Mouse (Mus musculus): Measurements from ENCODE around the gene Hist1h2bj. TPM values are rescaled to one million over a fixed set of nuclear protein-coding genes. Genes with fewer than 3 reads are reported as not detected.

The Hist1h2bj gene
- polyA plus RNA-seq, 1 experiment from 2014 or later = 13.2 TPM

- Histone ChIP-seq H3K4me1 (replicated peaks; ENCODE audit: control insufficient read depth, insufficient read depth, low read length) (peaks cover 8% of the 10 kb centered on the region; the same call in 1 of the 2 replicates), H3K4me2 (peak overlapping the region; percentile 79), H3K27me3 (replicated peaks; ENCODE audit: control insufficient read depth, insufficient read depth, low read length) (peaks cover 51% of the 10 kb centered on the region), H3K9ac (ENCODE audit: low read depth, low read length) (no peak overlapping the region), H3K4me3 (ENCODE audit: low read depth, low read length) (peak overlapping the region; percentile 39), H3K27ac (ENCODE audit: low read depth, low read length) (no peak overlapping the region), H3K36me3 (ENCODE audit: control insufficient read depth, insufficient read depth, low read length) (no peaks in the 10 kb centered on the region), H3K9me3 (ENCODE audit: control insufficient read depth, low read length) (no peaks in the 10 kb centered on the region)
- WGBS = 11% methylated on average over 4 of the region's 4 CpGs
- DNase-seq (ENCODE audit: low spot score) (peak; percentile 25), ATAC-seq (replicated peaks; ENCODE audit: low FRiP score) (no peak)
These were observed 45.2 kb upstream of the Hist1h2bj start for GRCm38 (mm10) chr13:21997821-21998220.

- H3K4me3 ChIP-seq (ENCODE audit: low read depth, low read length) = no peak overlapping the region
- H3K27ac ChIP-seq (ENCODE audit: low read depth, low read length) = no peak overlapping the region
- H3K36me3 ChIP-seq (ENCODE audit: control insufficient read depth, insufficient read depth, low read length) = no peaks in the 10 kb centered on the region
- no peak overlapping the region for H3K9ac ChIP-seq (ENCODE audit: low read depth, low read length)
- peaks cover 57% of the 10 kb centered on the region for H3K27me3 ChIP-seq (replicated peaks; ENCODE audit: control insufficient read depth, insufficient read depth, low read length)
- H3K9me3 ChIP-seq (ENCODE audit: control insufficient read depth, low read length) = no peaks in the 10 kb centered on the region
- WGBS = 40% methylated on average over 3 of the region's 3 CpGs
- DNase-seq (ENCODE audit: low spot score) (no peak), ATAC-seq (replicated peaks; ENCODE audit: low FRiP score) (no peak)
- H3K4me1 ChIP-seq (replicated peaks; ENCODE audit: control insufficient read depth, insufficient read depth, low read length) = peaks cover 8% of the 10 kb centered on the region; the same call in 1 of the 2 replicates
- no peak overlapping the region for H3K4me2 ChIP-seq
These were observed 44.6 kb upstream of the Hist1h2bj start for GRCm38 (mm10) chr13:21998412-21998811.

- Histone ChIP-seq H3K4me2 (no peak overlapping the region), H3K9ac (ENCODE audit: low read depth, low read length) (no peak overlapping the region), H3K27ac (ENCODE audit: low read depth, low read length) (no peak overlapping the region), H3K4me1 (replicated peaks; ENCODE audit: control insufficient read depth, insufficient read depth, low read length) (peaks cover 8% of the 10 kb centered on the region; the same call in 1 of the 2 replicates), H3K36me3 (ENCODE audit: control insufficient read depth, insufficient read depth, low read length) (no peaks in the 10 kb centered on the region), H3K4me3 (ENCODE audit: low read depth, low read length) (no peak overlapping the region), H3K9me3 (ENCODE audit: control insufficient read depth, low read length) (no peaks in the 10 kb centered on the region), H3K27me3 (replicated peaks; ENCODE audit: control insufficient read depth, insufficient read depth, low read length) (peaks cover 64% of the 10 kb centered on the region)
- no peak for ATAC-seq (replicated peaks; ENCODE audit: low FRiP score)
- DNase-seq (ENCODE audit: low spot score) = no peak
- 46% methylated on average over 4 of the region's 4 CpGs for WGBS
These were observed 43.9 kb upstream of the Hist1h2bj start for GRCm38 (mm10) chr13:21999147-21999546.

GRCm38 (mm10) chr13:22001346-22001745 lies 41.7 kb upstream of the Hist1h2bj start:
- ATAC-seq (replicated peaks; ENCODE audit: low FRiP score) = no peak
- 46% methylated on average over 2 of the region's 2 CpGs for WGBS
- Histone ChIP-seq H3K9me3 (ENCODE audit: control insufficient read depth, low read length) (no peaks in the 10 kb centered on the region), H3K4me1 (replicated peaks; ENCODE audit: control insufficient read depth, insufficient read depth, low read length) (peaks cover 8% of the 10 kb centered on the region; the same call in 1 of the 2 replicates), H3K36me3 (ENCODE audit: control insufficient read depth, insufficient read depth, low read length) (no peaks in the 10 kb centered on the region), H3K4me2 (0 out of 2 replicates have a peak overlapping the region, but pooled peaks have one; percentile 5), H3K27ac (ENCODE audit: low read depth, low read length) (no peak overlapping the region), H3K9ac (ENCODE audit: low read depth, low read length) (no peak overlapping the region), H3K4me3 (ENCODE audit: low read depth, low read length) (no peak overlapping the region), H3K27me3 (replicated peaks; ENCODE audit: control insufficient read depth, insufficient read depth, low read length) (peaks cover 80% of the 10 kb centered on the region)
- no peak for DNase-seq (ENCODE audit: low spot score)

GRCm38 (mm10) chr13:22001823-22002222 lies 41.2 kb upstream of the Hist1h2bj start:
- no peaks in the 10 kb centered on the region for H3K9me3 ChIP-seq (ENCODE audit: control insufficient read depth, low read length)
- DNase-seq (ENCODE audit: low spot score) (no peak), ATAC-seq (replicated peaks; ENCODE audit: low FRiP score) (no peak)
- no peak overlapping the region for H3K4me3 ChIP-seq (ENCODE audit: low read depth, low read length)
- no peak overlapping the region for H3K27ac ChIP-seq (ENCODE audit: low read depth, low read length)
- H3K4me2 ChIP-seq = 0 out of 2 replicates have a peak overlapping the region, but pooled peaks have one; percentile 5
- peaks cover 10% of the 10 kb centered on the region; the same call in 1 of the 2 replicates for H3K4me1 ChIP-seq (replicated peaks; ENCODE audit: control insufficient read depth, insufficient read depth, low read length)
- no peaks in the 10 kb centered on the region for H3K36me3 ChIP-seq (ENCODE audit: control insufficient read depth, insufficient read depth, low read length)
- WGBS = 15% methylated on average over 5 of the region's 5 CpGs
- H3K27me3 ChIP-seq (replicated peaks; ENCODE audit: control insufficient read depth, insufficient read depth, low read length) = peaks cover 81% of the 10 kb centered on the region
- H3K9ac ChIP-seq (ENCODE audit: low read depth, low read length) = no peak overlapping the region

GRCm38 (mm10) chr13:22005605-22006333 lies 37.2 kb upstream of the Hist1h2bj start:
- no peaks in the 10 kb centered on the region for H3K9me3 ChIP-seq (ENCODE audit: control insufficient read depth, low read length)
- no peaks in the 10 kb centered on the region for H3K36me3 ChIP-seq (ENCODE audit: control insufficient read depth, insufficient read depth, low read length)
- peak; percentile 78 for DNase-seq (ENCODE audit: low spot score)
- H3K27ac ChIP-seq (ENCODE audit: low read depth, low read length) = no peak overlapping the region
- peaks cover 10% of the 10 kb centered on the region; the same call in 1 of the 2 replicates for H3K4me1 ChIP-seq (replicated peaks; ENCODE audit: control insufficient read depth, insufficient read depth, low read length)
- H3K4me3 ChIP-seq (ENCODE audit: low read depth, low read length) = peak overlapping the region; percentile 67
- peaks cover 86% of the 10 kb centered on the region for H3K27me3 ChIP-seq (replicated peaks; ENCODE audit: control insufficient read depth, insufficient read depth, low read length)
- H3K9ac ChIP-seq (ENCODE audit: low read depth, low read length) = peak overlapping the region; percentile 44; the same call in 1 of the 2 replicates
- H3K4me2 ChIP-seq = peak overlapping the region; percentile 98
- WGBS = under 1% methylated on average over 45 of the region's 45 CpGs
- ATAC-seq (replicated peaks; ENCODE audit: low FRiP score) = peak; percentile 78

- Histone ChIP-seq H3K27ac (ENCODE audit: low read depth, low read length) (no peak overlapping the region), H3K4me2 (peak overlapping the region; percentile 98), H3K27me3 (replicated peaks; ENCODE audit: control insufficient read depth, insufficient read depth, low read length) (peaks cover 88% of the 10 kb centered on the region), H3K4me3 (ENCODE audit: low read depth, low read length) (peak overlapping the region; percentile 67), H3K4me1 (replicated peaks; ENCODE audit: control insufficient read depth, insufficient read depth, low read length) (peaks cover 10% of the 10 kb centered on the region; the same call in 1 of the 2 replicates), H3K9me3 (ENCODE audit: control insufficient read depth, low read length) (no peaks in the 10 kb centered on the region), H3K36me3 (ENCODE audit: control insufficient read depth, insufficient read depth, low read length) (no peaks in the 10 kb centered on the region), H3K9ac (ENCODE audit: low read depth, low read length) (peak overlapping the region; percentile 44; the same call in 1 of the 2 replicates)
- DNase-seq (ENCODE audit: low spot score) = peak; percentile 55
- peak; percentile 84 for ATAC-seq (replicated peaks; ENCODE audit: low FRiP score)
- WGBS = under 1% methylated on average over 38 of the region's 38 CpGs
These were observed 36.5 kb upstream of the Hist1h2bj start for GRCm38 (mm10) chr13:22006334-22007120.

- peaks cover 10% of the 10 kb centered on the region; the same call in 1 of the 2 replicates for H3K4me1 ChIP-seq (replicated peaks; ENCODE audit: control insufficient read depth, insufficient read depth, low read length)
- H3K9me3 ChIP-seq (ENCODE audit: control insufficient read depth, low read length) = no peaks in the 10 kb centered on the region
- no peak overlapping the region for H3K27ac ChIP-seq (ENCODE audit: low read depth, low read length)
- H3K9ac ChIP-seq (ENCODE audit: low read depth, low read length) = no peak overlapping the region
- peak overlapping the region; percentile 98 for H3K4me2 ChIP-seq
- peak overlapping the region; percentile 67 for H3K4me3 ChIP-seq (ENCODE audit: low read depth, low read length)
- ATAC-seq (replicated peaks; ENCODE audit: low FRiP score) (no peak), DNase-seq (ENCODE audit: low spot score) (no peak)
- H3K27me3 ChIP-seq (replicated peaks; ENCODE audit: control insufficient read depth, insufficient read depth, low read length) = peaks cover 92% of the 10 kb centered on the region
- 5% methylated on average over 18 of the region's 18 CpGs for WGBS
- H3K36me3 ChIP-seq (ENCODE audit: control insufficient read depth, insufficient read depth, low read length) = no peaks in the 10 kb centered on the region
These were observed 35.9 kb upstream of the Hist1h2bj start for GRCm38 (mm10) chr13:22007121-22007510.
